Mouse (Mus musculus): Measurements from ENCODE around the gene Mrps18b. TPM values are rescaled to one million over a fixed set of nuclear protein-coding genes. Genes with fewer than 3 reads are reported as not detected.
"Not testable (repeated sequence)": the region's sequence is repeated elsewhere in the genome, so short reads cannot be mapped to it uniquely, and the experiment has no call there.

Gene Mrps18b
- total RNA-seq (2021): 10 to 100 TPM; 53.8 to 55.4 TPM
- long read RNA-seq, experiment 1, transcript Mrps18b-201 (7 exons, 1,079 nt): major isoform, 56 of 66 reads
- long read RNA-seq, experiment 1, partial matches to known transcripts: 3 of 66 reads
- long read RNA-seq, experiment 1, other reads (novel, unspliced or antisense): 6 of 66 reads
- long read RNA-seq, experiment 2, transcript Mrps18b-201 (7 exons, 1,079 nt): major isoform, 92 of 101 reads
- long read RNA-seq, experiment 2, partial matches to known transcripts: 1 of 101 reads
- long read RNA-seq, experiment 2, other reads (novel, unspliced or antisense): 6 of 101 reads

- intact Hi-C loops (cut with DNase I): no loop called here
- peak; percentile 97 to 98 for DNase-seq
Observed at GRCm38 (mm10) chr17:35916297-35917142, at the start of gene Mrps18b, which contains the start of gene Ppp1r10. Gene Mrps18b (minus strand): TSS chr17:35916389. Gene Ppp1r10 (plus strand): TSS chr17:35916434.

- intact Hi-C loops (cut with DNase I): no loop called here
- DNase-seq: no peak
Observed at GRCm38 (mm10) chr17:35963279-35963678, 47.1 kb upstream of the Mrps18b start.

- DNase-seq: no peak
- intact Hi-C loops (cut with DNase I): no loop called here
Observed at GRCm38 (mm10) chr17:35958533-35959223, 42.5 kb upstream of the Mrps18b start.

GRCm38 (mm10) chr17:35954665-35955064, 38.5 kb upstream of the Mrps18b start:
- intact Hi-C loops (cut with DNase I): no loop called here

GRCm38 (mm10) chr17:35952559-35952958, 36.4 kb upstream of the Mrps18b start:
- intact Hi-C loops (cut with DNase I); DNase-seq: not testable (repeated sequence)

More at GRCm38 (mm10) chr17:35954665-35955064, 38.5 kb upstream of the Mrps18b start:
- no peak for DNase-seq

- intact Hi-C loops (cut with DNase I); DNase-seq: not testable (repeated sequence)
Observed at GRCm38 (mm10) chr17:35950946-35951345, 34.8 kb upstream of the Mrps18b start.

GRCm38 (mm10) chr17:35939941-35940340, 23.8 kb upstream of the Mrps18b start:
- intact Hi-C loops (cut with DNase I): loop anchor here (2.0 kb wide), 1 partner anchor 53 kb away; no protein-coding TSS in a partner anchor
- no peak for DNase-seq

GRCm38 (mm10) chr17:35939108-35939507, 22.9 kb upstream of the Mrps18b start:
- intact Hi-C loops (cut with DNase I): loop anchor here (2.0 kb wide), 1 partner anchor 54 kb away; no protein-coding TSS in a partner anchor

GRCm38 (mm10) chr17:35937700-35938348, 21.6 kb upstream of the Mrps18b start:
- intact Hi-C loops (cut with DNase I): loop anchor here (2.0 kb wide), 1 partner anchor 55 kb away; no protein-coding TSS in a partner anchor
- no peak for DNase-seq

More at GRCm38 (mm10) chr17:35939108-35939507, 22.9 kb upstream of the Mrps18b start:
- no peak for DNase-seq

GRCm38 (mm10) chr17:35935763-35936162, 19.6 kb upstream of the Mrps18b start:
- DNase-seq; intact Hi-C loops (cut with DNase I): not testable (repeated sequence)

- no peak for DNase-seq
- intact Hi-C loops (cut with DNase I): no loop called here
Observed at GRCm38 (mm10) chr17:35932608-35933007, 16.4 kb upstream of the Mrps18b start.

- intact Hi-C loops (cut with DNase I): no loop called here
- no peak for DNase-seq
Observed at GRCm38 (mm10) chr17:35930627-35931026, 14.4 kb upstream of the Mrps18b start.

GRCm38 (mm10) chr17:35929534-35929933, 13.3 kb upstream of the Mrps18b start:
- no peak for DNase-seq
- intact Hi-C loops (cut with DNase I): no loop called here

- DNase-seq: no peak
- intact Hi-C loops (cut with DNase I): no loop called here
Observed at GRCm38 (mm10) chr17:35927471-35927870, 11.3 kb upstream of the Mrps18b start.

- DNase-seq: no peak
- intact Hi-C loops (cut with DNase I): no loop called here
Observed at GRCm38 (mm10) chr17:35923281-35923680, 7.1 kb upstream of the Mrps18b start.

- intact Hi-C loops (cut with DNase I): no loop called here
Observed at GRCm38 (mm10) chr17:35922566-35922965, 6.4 kb upstream of the Mrps18b start.

GRCm38 (mm10) chr17:35921710-35922109, 5.5 kb upstream of the Mrps18b start:
- DNase-seq: no peak

More at GRCm38 (mm10) chr17:35922566-35922965, 6.4 kb upstream of the Mrps18b start:
- no peak for DNase-seq

GRCm38 (mm10) chr17:35920862-35921562, 4.8 kb upstream of the Mrps18b start:
- DNase-seq: no peak
- intact Hi-C loops (cut with DNase I): no loop called here

More at GRCm38 (mm10) chr17:35921710-35922109, 5.5 kb upstream of the Mrps18b start:
- intact Hi-C loops (cut with DNase I): no loop called here

GRCm38 (mm10) chr17:35920384-35920783, 4.2 kb upstream of the Mrps18b start:
- intact Hi-C loops (cut with DNase I): no loop called here

More at GRCm38 (mm10) chr17:35920384-35920783, 4.2 kb upstream of the Mrps18b start:
- DNase-seq: no peak
